Mouse (Mus musculus): ENCODE measurements around the gene Bub3. TPM values are rescaled to one million over a fixed set of nuclear protein-coding genes. Genes with fewer than 3 reads are reported as not detected.

Gene Bub3
- polyA plus RNA-seq, 1 experiment: not detected

DNA sequence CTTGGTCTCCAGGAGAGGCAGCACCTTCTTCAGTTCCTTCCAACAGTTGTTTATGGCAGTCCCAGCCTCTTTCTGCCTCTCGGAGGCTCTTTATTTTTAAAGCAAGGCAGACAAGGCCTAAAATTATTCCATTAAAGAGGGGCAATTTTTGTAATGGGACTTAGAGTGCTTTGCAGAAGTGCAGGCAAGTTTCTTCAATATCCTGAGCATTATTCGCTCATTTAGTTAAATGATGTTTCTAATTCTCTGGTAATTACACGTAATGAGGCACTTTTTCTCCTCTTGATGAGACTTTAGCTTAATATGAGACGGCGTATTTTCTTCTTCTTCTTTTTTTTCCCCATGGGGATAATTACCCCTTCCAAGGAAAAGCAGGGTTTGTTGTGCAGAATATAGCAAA lies 25.5 kb downstream of the Bub3 start:
- Histone ChIP-seq H3K4me1 (ENCODE audit: control insufficient read depth, insufficient read depth, low read length) (no peaks in the 10 kb centered on the region), H3K27ac (ENCODE audit: insufficient read depth, low read depth, low read length) (no peak overlapping the region), H3K4me3 (ENCODE audit: insufficient read depth, low read depth, low read length) (no peak overlapping the region)
- 40% methylated on average over 5 of the region's 5 CpGs for WGBS
- TF ChIP-seq CTCF (IDR thresholded peaks at IDR 0.05; ENCODE audit: insufficient read depth, low read depth, low read length) (no peak), POLR2A (IDR thresholded peaks at IDR 0.05; ENCODE audit: insufficient read depth, low read depth, low read length) (no peak)

DNA sequence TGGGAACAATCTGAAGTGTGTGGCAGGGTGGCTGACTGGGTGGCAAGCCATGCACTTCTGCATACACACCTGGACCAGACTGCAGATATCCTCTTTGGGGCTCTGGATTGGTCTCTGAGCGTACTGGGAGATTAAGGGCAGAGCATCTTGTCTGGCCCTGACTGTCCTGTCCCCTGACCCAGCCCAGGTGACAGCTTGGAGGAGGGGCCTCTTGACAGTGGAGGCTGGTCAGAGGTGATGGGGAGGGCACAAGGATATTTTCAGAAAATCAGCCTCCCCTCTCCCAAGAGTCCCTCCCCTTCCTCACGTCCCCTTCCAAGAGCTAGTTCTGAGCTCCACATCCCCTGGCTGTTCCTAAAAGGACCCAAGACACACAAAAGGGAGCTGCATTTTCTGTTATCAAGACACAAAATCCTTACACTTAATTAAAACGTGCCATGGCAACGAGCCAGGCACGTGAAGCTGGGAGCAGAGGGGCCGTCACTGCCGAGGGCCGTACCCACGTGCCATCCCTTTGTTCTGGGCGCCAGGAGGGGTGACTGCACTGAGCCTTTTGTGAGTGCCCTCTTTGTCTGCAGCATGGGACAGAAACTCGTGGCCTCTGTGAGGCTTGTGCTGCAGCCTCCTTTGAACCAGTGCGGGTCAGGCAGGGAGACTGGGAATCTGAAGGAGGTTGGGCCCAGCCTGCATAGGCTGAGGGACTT lies 37.9 kb downstream of the Bub3 start:
- peaks cover 2% of the 10 kb centered on the region; the same call in 1 of the 2 replicates for H3K4me1 ChIP-seq (ENCODE audit: control insufficient read depth, insufficient read depth, low read length)
- TF ChIP-seq CTCF (IDR thresholded peaks at IDR 0.05; ENCODE audit: insufficient read depth, low read depth, low read length): no peak
- TF ChIP-seq POLR2A (IDR thresholded peaks at IDR 0.05; ENCODE audit: insufficient read depth, low read depth, low read length): no peak
- H3K27ac ChIP-seq (ENCODE audit: insufficient read depth, low read depth, low read length): no peak overlapping the region
- 11% methylated on average over 12 of the region's 12 CpGs for WGBS
- no peak overlapping the region for H3K4me3 ChIP-seq (ENCODE audit: insufficient read depth, low read depth, low read length)

DNA sequence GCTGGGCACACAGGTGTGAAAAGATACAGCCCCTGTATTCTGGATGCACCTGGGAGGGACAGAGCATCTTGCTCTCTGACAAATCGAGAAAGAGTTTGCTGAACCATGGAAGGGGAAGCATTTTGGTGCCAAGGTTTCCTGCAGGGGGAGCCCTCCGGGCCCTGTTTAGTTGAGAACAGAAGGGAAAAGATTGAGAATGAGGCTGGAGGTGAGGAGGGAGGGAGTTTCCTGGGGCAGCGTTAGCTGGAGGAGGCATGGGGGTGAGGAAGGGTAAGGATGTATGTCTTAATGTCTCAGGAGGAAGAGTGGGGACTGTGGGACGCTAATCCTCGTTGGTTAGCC lies 38.4 kb downstream of the Bub3 start:
- WGBS: 7% methylated on average over 5 of the region's 5 CpGs
- H3K27ac ChIP-seq (ENCODE audit: insufficient read depth, low read depth, low read length): no peak overlapping the region

DNA sequence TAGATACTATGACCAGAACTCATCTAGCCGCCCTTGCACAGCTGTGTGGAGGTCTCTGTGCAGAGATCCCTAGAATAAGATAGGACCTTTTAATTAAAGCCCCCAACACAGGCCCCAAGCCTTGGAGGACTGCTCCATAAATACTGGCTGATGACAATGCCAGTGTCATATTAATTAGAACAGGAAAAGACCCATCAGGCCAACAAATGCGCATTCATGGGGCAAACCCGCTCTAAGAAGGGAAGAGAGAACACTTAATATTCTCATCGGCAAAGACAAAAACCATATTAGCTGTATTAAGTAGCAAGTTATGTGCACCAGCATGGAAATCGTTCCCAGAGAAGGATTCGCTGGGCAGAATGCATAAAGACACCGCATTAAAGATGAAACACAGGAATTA lies 42.1 kb downstream of the Bub3 start:
- Histone ChIP-seq H3K4me3 (ENCODE audit: insufficient read depth, low read depth, low read length) (no peak overlapping the region), H3K4me1 (ENCODE audit: control insufficient read depth, insufficient read depth, low read length) (peaks cover 2% of the 10 kb centered on the region; the same call in 1 of the 2 replicates), H3K27ac (ENCODE audit: insufficient read depth, low read depth, low read length) (no peak overlapping the region)
- 79% methylated on average over 7 of the region's 7 CpGs for WGBS
- TF ChIP-seq CTCF (IDR thresholded peaks at IDR 0.05; ENCODE audit: insufficient read depth, low read depth, low read length) (no peak), POLR2A (IDR thresholded peaks at IDR 0.05; ENCODE audit: insufficient read depth, low read depth, low read length) (no peak)

More for the DNA sequence above, 38.4 kb downstream of the Bub3 start:
- Histone ChIP-seq H3K4me3 (ENCODE audit: insufficient read depth, low read depth, low read length) (no peak overlapping the region), H3K4me1 (ENCODE audit: control insufficient read depth, insufficient read depth, low read length) (peaks cover 2% of the 10 kb centered on the region; the same call in 1 of the 2 replicates)
- TF ChIP-seq CTCF (IDR thresholded peaks at IDR 0.05; ENCODE audit: insufficient read depth, low read depth, low read length): no peak
- TF ChIP-seq POLR2A (IDR thresholded peaks at IDR 0.05; ENCODE audit: insufficient read depth, low read depth, low read length): no peak

DNA sequence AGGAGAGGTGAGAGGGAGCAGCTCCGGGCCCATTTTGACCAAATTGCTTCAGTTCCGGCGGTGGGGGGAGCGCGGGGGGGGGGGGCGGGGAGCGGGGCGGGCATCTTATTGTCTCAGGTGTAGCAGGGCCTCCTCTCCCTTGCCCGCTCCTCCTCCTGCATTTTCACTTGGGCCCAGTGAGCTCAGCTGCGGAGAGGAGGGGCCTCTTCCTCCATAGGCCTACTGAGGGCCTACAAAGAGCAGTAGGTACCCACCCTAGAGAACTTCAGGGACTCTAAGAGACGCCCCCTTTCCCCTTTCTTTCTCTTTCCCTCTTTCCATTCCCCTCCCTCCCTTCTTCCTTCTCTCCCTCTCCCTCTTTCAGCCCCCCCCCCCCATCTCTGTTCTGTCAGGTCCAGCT lies 43.2 kb downstream of the Bub3 start:
- TF ChIP-seq CTCF (IDR thresholded peaks at IDR 0.05; ENCODE audit: insufficient read depth, low read depth, low read length): no peak
- TF ChIP-seq POLR2A (IDR thresholded peaks at IDR 0.05; ENCODE audit: insufficient read depth, low read depth, low read length): no peak
- Histone ChIP-seq H3K4me1 (ENCODE audit: control insufficient read depth, insufficient read depth, low read length) (peaks cover 2% of the 10 kb centered on the region; the same call in 1 of the 2 replicates), H3K27ac (ENCODE audit: insufficient read depth, low read depth, low read length) (no peak overlapping the region), H3K4me3 (ENCODE audit: insufficient read depth, low read depth, low read length) (no peak overlapping the region)
- WGBS: 14% methylated on average over 11 of the region's 11 CpGs

DNA sequence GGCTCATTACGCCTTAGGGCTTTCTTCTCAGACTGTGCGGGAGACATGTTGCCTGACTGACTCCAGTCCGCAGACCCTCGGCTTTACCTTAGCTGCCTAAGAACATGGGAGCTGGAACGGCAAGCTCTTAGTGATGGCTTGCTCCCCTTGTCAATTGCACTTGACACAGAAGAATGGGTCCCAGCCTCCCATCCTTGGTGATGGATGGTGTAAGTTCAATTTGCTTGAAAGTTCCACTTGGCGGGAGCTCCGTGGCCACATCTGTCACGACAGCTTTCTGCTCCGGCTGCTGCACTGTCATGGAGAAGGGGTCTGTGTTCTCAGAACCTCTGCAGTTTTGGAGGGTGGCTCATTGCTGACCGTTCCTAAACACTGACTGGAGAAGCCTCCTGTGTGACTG lies 44.9 kb downstream of the Bub3 start:
- H3K4me1 ChIP-seq (ENCODE audit: control insufficient read depth, insufficient read depth, low read length): no peaks in the 10 kb centered on the region
- TF ChIP-seq POLR2A (IDR thresholded peaks at IDR 0.05; ENCODE audit: insufficient read depth, low read depth, low read length) (no peak), CTCF (IDR thresholded peaks at IDR 0.05; ENCODE audit: insufficient read depth, low read depth, low read length) (no peak)
- no peak overlapping the region for H3K4me3 ChIP-seq (ENCODE audit: insufficient read depth, low read depth, low read length)
- WGBS: 94% methylated on average over 10 of the region's 10 CpGs
- no peak overlapping the region for H3K27ac ChIP-seq (ENCODE audit: insufficient read depth, low read depth, low read length)

DNA sequence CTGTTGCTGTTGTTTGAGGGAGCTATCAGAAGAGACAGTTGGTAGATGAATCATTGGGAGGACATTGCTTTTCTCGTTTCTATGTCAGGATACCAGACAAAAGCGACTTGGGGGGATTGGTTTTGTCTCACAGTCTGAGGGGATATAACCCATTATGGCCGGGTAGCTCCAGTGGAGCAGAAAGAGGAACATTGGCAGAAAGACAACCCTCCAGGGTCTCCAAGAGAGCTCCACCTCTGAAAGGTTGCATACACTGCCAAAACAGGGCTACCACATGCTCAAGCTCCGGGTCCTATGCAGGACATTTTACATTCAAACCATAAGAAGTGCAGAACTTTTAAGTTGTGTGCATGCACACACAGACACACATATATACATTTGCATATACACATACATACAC lies 45.5 kb downstream of the Bub3 start:
- WGBS: 57% methylated on average over 4 of the region's 4 CpGs
- no peaks in the 10 kb centered on the region for H3K4me1 ChIP-seq (ENCODE audit: control insufficient read depth, insufficient read depth, low read length)
- TF ChIP-seq POLR2A (IDR thresholded peaks at IDR 0.05; ENCODE audit: insufficient read depth, low read depth, low read length) (no peak), CTCF (IDR thresholded peaks at IDR 0.05; ENCODE audit: insufficient read depth, low read depth, low read length) (no peak)

DNA sequence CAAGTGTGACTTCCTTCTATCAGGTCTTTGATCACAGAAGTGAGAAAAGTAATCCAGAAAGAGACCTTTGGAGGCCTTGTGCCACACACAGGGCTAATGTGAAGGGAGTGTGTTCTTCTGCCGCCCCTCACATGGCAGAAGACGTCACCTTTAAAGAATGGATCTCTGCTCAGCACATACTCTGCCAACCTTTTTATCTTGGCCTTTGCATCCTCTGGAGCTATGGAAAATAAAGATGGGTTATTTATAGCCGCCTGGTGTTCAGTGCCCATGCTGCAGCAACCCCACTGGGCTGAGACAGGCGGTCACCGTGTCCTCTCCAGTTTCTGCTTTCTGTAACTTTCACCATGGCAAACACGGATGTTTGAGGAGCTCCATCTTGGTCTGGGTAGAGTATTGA lies 48.0 kb downstream of the Bub3 start:
- Histone ChIP-seq H3K27ac (ENCODE audit: insufficient read depth, low read depth, low read length) (no peak overlapping the region), H3K4me1 (ENCODE audit: control insufficient read depth, insufficient read depth, low read length) (no peaks in the 10 kb centered on the region), H3K4me3 (ENCODE audit: insufficient read depth, low read depth, low read length) (no peak overlapping the region)
- WGBS: 93% methylated on average over 6 of the region's 6 CpGs
- TF ChIP-seq POLR2A (IDR thresholded peaks at IDR 0.05; ENCODE audit: insufficient read depth, low read depth, low read length): no peak
- no peak for TF ChIP-seq CTCF (IDR thresholded peaks at IDR 0.05; ENCODE audit: insufficient read depth, low read depth, low read length)

More for the DNA sequence above, 45.5 kb downstream of the Bub3 start:
- Histone ChIP-seq H3K4me3 (ENCODE audit: insufficient read depth, low read depth, low read length) (no peak overlapping the region), H3K27ac (ENCODE audit: insufficient read depth, low read depth, low read length) (no peak overlapping the region)

DNA sequence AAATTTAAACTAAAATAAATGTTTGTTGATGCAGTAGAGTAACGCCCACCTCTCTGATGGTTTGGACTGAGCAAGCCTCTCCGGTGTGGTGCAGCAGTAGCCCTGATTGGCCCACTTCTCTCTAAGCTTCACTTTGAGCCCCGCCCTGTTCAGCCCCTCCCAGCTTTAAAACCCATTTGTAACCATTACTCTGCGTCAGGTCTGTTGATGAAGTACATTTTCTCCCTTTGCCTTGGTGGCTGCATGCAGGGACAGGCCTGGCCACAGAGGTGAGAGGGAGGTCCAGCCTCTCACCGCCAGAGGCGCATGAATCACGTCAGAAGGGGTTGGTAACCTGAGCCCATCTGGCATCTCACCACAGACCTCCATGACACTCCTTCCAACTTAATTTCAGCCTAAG lies 49.7 kb downstream of the Bub3 start:
- 61% methylated on average over 7 of the region's 7 CpGs for WGBS
- H3K27ac ChIP-seq (ENCODE audit: insufficient read depth, low read depth, low read length): no peak overlapping the region
- H3K4me1 ChIP-seq (ENCODE audit: control insufficient read depth, insufficient read depth, low read length): no peaks in the 10 kb centered on the region
- H3K4me3 ChIP-seq (ENCODE audit: insufficient read depth, low read depth, low read length): no peak overlapping the region
- TF ChIP-seq CTCF (IDR thresholded peaks at IDR 0.05; ENCODE audit: insufficient read depth, low read depth, low read length) (no peak), POLR2A (IDR thresholded peaks at IDR 0.05; ENCODE audit: insufficient read depth, low read depth, low read length) (no peak)

Other genes starting within 250 kb of the Bub3 start
- not detected in 2 replicates for gene Cuzd1, start 237.9 kb upstream of the Bub3 start, polyA plus RNA-seq (2012; ENCODE audit: insufficient read depth, insufficient read length, low replicate concordance, missing spikeins)
- not detected in 2 replicates for gene Fam24b, start 230.7 kb upstream of the Bub3 start, polyA plus RNA-seq (2012; ENCODE audit: insufficient read depth, insufficient read length, low replicate concordance, missing spikeins)
- not detected in 2 replicates for gene Fam24a, start 226.4 kb upstream of the Bub3 start, polyA plus RNA-seq (2012; ENCODE audit: insufficient read depth, insufficient read length, low replicate concordance, missing spikeins)
- not detected in 2 replicates for gene 2310057M21Rik, start 197.5 kb upstream of the Bub3 start, polyA plus RNA-seq (2012; ENCODE audit: insufficient read depth, insufficient read length, low replicate concordance, missing spikeins)
- gene Pstk, start 189.1 kb upstream of the Bub3 start, polyA plus RNA-seq (2012; ENCODE audit: insufficient read depth, insufficient read length, low replicate concordance, missing spikeins): not detected in 2 replicates
- not detected in 2 replicates for gene Ikzf5, start 149.7 kb upstream of the Bub3 start, polyA plus RNA-seq (2012; ENCODE audit: insufficient read depth, insufficient read length, low replicate concordance, missing spikeins)
- not detected in 2 replicates for gene Acadsb, start 149.6 kb upstream of the Bub3 start, polyA plus RNA-seq (2012; ENCODE audit: insufficient read depth, insufficient read length, low replicate concordance, missing spikeins)
- not detected in 2 replicates for gene Hmx3, start 17.4 kb upstream of the Bub3 start, polyA plus RNA-seq (2012; ENCODE audit: insufficient read depth, insufficient read length, low replicate concordance, missing spikeins)
- not detected in 2 replicates for gene Hmx2, start 11.4 kb upstream of the Bub3 start, polyA plus RNA-seq (2012; ENCODE audit: insufficient read depth, insufficient read length, low replicate concordance, missing spikeins)

Data from olfactory bulb, adult 2 months (tissue).